Mouse (Mus musculus) lung, postnatal 25 days (tissue): ENCODE data around the gene Stfa2.
"Not testable (repeated sequence)": the region's sequence is repeated elsewhere in the genome, so short reads cannot be mapped to it uniquely, and the experiment has no call there.

ENCODE experiments used
- DNase-seq: peaks from one replicate; pipeline ENCODE4 v3.0.0; 2022; ENCODE audit warnings: low spot score

Stfa2 gene

GRCm38 (mm10) chr16:36408357-36408756 is at the start of gene Stfa2:
TSS of gene Stfa2 (minus strand) at chr16:36408457.
- DNase-seq: no peak

- DNase-seq: no peak
Observed at GRCm38 (mm10) chr16:36455342-36455802, 47.1 kb upstream of the Stfa2 start, which contains the start of gene Stfa3. TSS of gene Stfa3 (minus strand) at chr16:36455392.

- not testable (repeated sequence) for DNase-seq
Observed at GRCm38 (mm10) chr16:36420979-36421378, 12.7 kb upstream of the Stfa2 start.

- DNase-seq: no peak
Observed at GRCm38 (mm10) chr16:36389060-36389459, 19.2 kb downstream of the Stfa2 start.

- not testable (repeated sequence) for DNase-seq
Observed at GRCm38 (mm10) chr16:36367648-36368047, 40.6 kb downstream of the Stfa2 start, which contains the start of gene BC100530. TSS of gene BC100530 (minus strand) at chr16:36367748.
